Mouse (Mus musculus): ENCODE measurements around the gene Ndufb7. TPM values are rescaled to one million over a fixed set of nuclear protein-coding genes. Genes with fewer than 3 reads are reported as not detected.

Ndufb7 gene
- polyA plus RNA-seq, 1 experiment from 2014 or later, result 359 TPM

DNA sequence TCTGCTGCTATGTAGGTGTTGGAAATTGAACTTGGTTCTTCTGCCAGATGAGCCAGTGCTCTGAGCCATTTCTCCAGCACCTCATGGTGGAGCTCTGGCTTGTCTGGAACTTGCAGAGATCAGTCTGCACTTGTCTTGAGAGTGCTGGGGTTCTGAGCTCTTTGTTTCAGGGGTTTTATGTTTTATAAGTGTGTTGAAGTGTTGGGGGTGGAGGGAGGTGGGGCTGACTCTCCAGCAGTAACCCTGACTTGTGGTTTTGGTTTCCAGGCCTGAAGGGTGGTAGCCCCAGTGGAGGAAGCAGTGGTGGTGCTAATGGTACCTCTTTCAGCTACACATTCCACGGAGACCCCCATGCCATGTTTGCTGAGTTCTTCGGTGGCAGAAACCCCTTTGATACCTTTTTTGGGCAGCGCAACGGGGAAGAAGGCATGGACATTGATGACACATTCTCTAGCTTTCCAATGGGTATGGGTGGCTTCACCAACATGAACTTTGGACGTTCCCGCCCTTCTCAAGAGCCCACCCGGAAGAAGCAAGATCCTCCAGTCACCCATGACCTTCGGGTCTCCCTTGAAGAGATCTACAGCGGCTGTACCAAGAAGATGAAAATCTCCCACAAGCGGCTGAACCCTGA, 43.2 kb downstream of the Ndufb7 start:
- Histone ChIP-seq H3K9me3 (ENCODE audit: control insufficient read depth, low read length) (no peaks in the 10 kb centered on the region), H3K27me3 (ENCODE audit: control insufficient read depth, insufficient read depth, low read length) (no peaks in the 10 kb centered on the region), H3K4me1 (ENCODE audit: control insufficient read depth, insufficient read depth, low read length) (peaks cover 16% of the 10 kb centered on the region), H3K9ac (ENCODE audit: low read length) (peak overlapping the region; percentile 86), H3K4me2 (peak overlapping the region; percentile 90), H3K36me3 (ENCODE audit: control insufficient read depth, insufficient read depth, low read length) (peaks cover 26% of the 10 kb centered on the region), H3K4me3 (ENCODE audit: low read depth, low read length) (peak overlapping the region; percentile 77), H3K27ac (ENCODE audit: low read depth, low read length) (no peak overlapping the region)
- DNase-seq (ENCODE audit: low spot score, missing footprints) (peak; percentile 84), ATAC-seq (ENCODE audit: low FRiP score) (no peak)
- WGBS, result 93% methylated on average over 10 of the region's 10 CpGs

DNA sequence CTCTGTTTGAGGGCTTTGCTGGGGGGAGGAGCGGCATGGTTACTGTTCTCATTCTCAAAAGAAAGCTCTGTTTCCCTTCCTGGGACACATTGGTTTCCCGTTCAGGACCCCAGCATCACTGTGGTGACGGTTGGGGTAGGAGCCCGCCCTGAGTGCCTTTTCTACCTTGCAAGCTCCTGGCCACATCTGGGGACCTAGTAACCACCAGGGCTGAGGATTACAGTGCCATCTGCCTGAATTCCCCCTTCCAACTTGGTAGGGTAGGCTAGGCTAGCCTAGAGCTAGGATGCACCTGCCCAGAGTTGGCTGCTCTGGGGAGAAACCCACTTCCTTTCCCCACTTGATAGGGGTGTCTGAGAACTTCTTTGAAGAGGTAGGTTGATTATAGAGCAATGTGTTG, 45.5 kb downstream of the Ndufb7 start:
- no peak for DNase-seq (ENCODE audit: low spot score, missing footprints)
- H3K27ac ChIP-seq (ENCODE audit: low read depth, low read length), result no peak overlapping the region
- H3K9me3 ChIP-seq (ENCODE audit: control insufficient read depth, low read length), result no peaks in the 10 kb centered on the region
- no peak overlapping the region for H3K4me3 ChIP-seq (ENCODE audit: low read depth, low read length)
- H3K36me3 ChIP-seq (ENCODE audit: control insufficient read depth, insufficient read depth, low read length), result peaks cover 26% of the 10 kb centered on the region
- WGBS, result 94% methylated on average over 4 of the region's 4 CpGs
- no peak overlapping the region for H3K9ac ChIP-seq (ENCODE audit: low read length)
- no peak overlapping the region for H3K4me2 ChIP-seq
- no peaks in the 10 kb centered on the region for H3K27me3 ChIP-seq (ENCODE audit: control insufficient read depth, insufficient read depth, low read length)
- H3K4me1 ChIP-seq (ENCODE audit: control insufficient read depth, insufficient read depth, low read length), result peaks cover 16% of the 10 kb centered on the region
- no peak for ATAC-seq (ENCODE audit: low FRiP score)

DNA sequence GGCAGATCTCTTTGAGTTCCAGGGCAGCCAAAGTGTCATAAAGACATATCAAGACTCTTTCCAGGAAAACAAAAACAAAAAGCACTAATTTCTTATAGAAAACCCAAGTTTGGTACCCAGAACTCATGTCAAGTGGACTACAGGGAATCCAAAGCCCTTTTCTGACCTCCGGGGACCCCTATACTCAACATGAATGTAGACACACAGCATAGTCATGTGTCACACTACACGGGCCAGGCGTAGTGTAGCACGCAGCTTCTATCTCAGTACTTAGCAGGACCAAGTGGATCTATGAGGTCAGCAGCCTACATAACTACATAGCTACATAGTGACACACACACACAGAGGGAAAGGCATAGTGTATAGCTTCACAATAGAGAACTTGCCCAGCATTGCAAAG, 47.2 kb downstream of the Ndufb7 start:
- DNase-seq (ENCODE audit: low spot score, missing footprints) (no peak), ATAC-seq (ENCODE audit: low FRiP score) (no peak)
- H3K4me1 ChIP-seq (ENCODE audit: control insufficient read depth, insufficient read depth, low read length), result peaks cover 12% of the 10 kb centered on the region
- H3K9ac ChIP-seq (ENCODE audit: low read length), result no peak overlapping the region
- no peak overlapping the region for H3K4me3 ChIP-seq (ENCODE audit: low read depth, low read length)
- H3K27ac ChIP-seq (ENCODE audit: low read depth, low read length), result no peak overlapping the region
- peaks cover 26% of the 10 kb centered on the region for H3K36me3 ChIP-seq (ENCODE audit: control insufficient read depth, insufficient read depth, low read length)
- over 99% methylated on average over 4 of the region's 4 CpGs for WGBS
- H3K4me2 ChIP-seq, result no peak overlapping the region
- no peaks in the 10 kb centered on the region for H3K27me3 ChIP-seq (ENCODE audit: control insufficient read depth, insufficient read depth, low read length)
- no peaks in the 10 kb centered on the region for H3K9me3 ChIP-seq (ENCODE audit: control insufficient read depth, low read length)

DNA sequence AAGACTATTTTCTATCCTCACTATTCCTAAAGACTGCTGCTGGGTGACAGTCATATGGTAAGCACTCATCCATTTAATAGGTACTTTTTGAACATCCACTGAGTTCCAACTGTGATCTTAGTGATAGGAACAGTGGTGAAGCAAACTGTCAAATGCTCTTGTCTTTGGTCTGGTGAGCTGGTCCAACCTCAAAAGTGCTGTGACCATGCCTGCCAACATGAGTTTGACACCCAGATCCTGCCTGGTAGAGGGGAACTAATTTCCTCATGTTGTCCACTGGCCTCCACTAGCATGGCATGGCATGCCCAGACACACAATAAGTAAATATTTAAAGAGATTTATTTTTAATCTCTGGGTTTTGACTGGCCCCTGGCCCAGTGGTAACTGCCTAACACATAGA, 50.2 kb downstream of the Ndufb7 start:
- no peaks in the 10 kb centered on the region for H3K27me3 ChIP-seq (ENCODE audit: control insufficient read depth, insufficient read depth, low read length)
- H3K9me3 ChIP-seq (ENCODE audit: control insufficient read depth, low read length), result no peaks in the 10 kb centered on the region
- no peak overlapping the region for H3K4me3 ChIP-seq (ENCODE audit: low read depth, low read length)
- peaks cover 14% of the 10 kb centered on the region for H3K36me3 ChIP-seq (ENCODE audit: control insufficient read depth, insufficient read depth, low read length)
- H3K9ac ChIP-seq (ENCODE audit: low read length), result no peak overlapping the region
- H3K27ac ChIP-seq (ENCODE audit: low read depth, low read length), result no peak overlapping the region
- no peaks in the 10 kb centered on the region for H3K4me1 ChIP-seq (ENCODE audit: control insufficient read depth, insufficient read depth, low read length)
- ATAC-seq (ENCODE audit: low FRiP score) (no peak), DNase-seq (ENCODE audit: low spot score, missing footprints) (no peak)
- no peak overlapping the region for H3K4me2 ChIP-seq

DNA sequence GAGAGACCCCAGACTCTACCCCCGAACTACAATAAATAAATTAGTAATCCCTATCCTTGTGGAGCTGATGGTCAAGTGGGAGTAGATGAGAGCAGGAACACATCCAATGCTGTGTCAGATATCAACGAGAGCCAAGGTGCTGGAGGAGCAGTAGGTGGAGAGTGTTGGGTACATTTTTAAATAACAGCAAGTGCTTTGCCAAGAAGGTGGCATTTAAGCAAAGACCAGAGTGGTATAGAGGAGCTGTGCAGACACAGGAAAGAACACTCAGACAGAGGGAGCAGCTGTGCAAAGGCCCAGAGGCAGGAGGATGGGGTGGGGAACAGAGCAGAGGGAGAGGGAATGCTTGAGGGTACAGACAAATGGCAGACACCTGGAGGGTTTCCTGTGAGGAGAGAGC, 50.6 kb downstream of the Ndufb7 start:
- Histone ChIP-seq H3K27me3 (ENCODE audit: control insufficient read depth, insufficient read depth, low read length) (no peaks in the 10 kb centered on the region), H3K27ac (ENCODE audit: low read depth, low read length) (no peak overlapping the region), H3K9ac (ENCODE audit: low read length) (no peak overlapping the region), H3K36me3 (ENCODE audit: control insufficient read depth, insufficient read depth, low read length) (peaks cover 10% of the 10 kb centered on the region), H3K9me3 (ENCODE audit: control insufficient read depth, low read length) (no peaks in the 10 kb centered on the region), H3K4me3 (ENCODE audit: low read depth, low read length) (no peak overlapping the region), H3K4me2 (no peak overlapping the region), H3K4me1 (ENCODE audit: control insufficient read depth, insufficient read depth, low read length) (peaks cover 1% of the 10 kb centered on the region; the same call in 1 of the 2 replicates)
- ATAC-seq (ENCODE audit: low FRiP score), result no peak
- 89% methylated on average over 2 of the region's 2 CpGs for whole genome bisulfite sequencing
- DNase-seq (ENCODE audit: low spot score, missing footprints), result no peak

DNA sequence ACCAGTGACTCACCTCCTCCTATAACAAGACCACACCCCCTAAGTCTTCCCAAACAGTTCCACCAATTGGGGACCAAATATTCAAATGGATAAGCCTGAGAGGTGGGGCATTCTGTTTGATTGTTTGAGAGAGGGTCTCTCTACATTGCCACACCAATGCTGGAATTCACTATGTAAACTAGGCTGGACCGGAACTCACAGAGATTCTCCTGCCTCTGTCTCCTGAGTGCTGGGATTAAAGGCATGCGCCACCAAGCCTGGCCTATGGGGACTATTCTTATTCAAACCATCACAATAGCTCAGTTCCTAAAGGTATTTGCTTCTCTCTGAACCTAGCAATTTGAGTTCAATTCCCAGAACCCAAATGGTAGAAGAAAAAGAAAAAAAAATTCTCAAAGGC, 52.1 kb downstream of the Ndufb7 start:
- H3K4me2 ChIP-seq, result no peak overlapping the region
- no peak for DNase-seq (ENCODE audit: low spot score, missing footprints)

DNA sequence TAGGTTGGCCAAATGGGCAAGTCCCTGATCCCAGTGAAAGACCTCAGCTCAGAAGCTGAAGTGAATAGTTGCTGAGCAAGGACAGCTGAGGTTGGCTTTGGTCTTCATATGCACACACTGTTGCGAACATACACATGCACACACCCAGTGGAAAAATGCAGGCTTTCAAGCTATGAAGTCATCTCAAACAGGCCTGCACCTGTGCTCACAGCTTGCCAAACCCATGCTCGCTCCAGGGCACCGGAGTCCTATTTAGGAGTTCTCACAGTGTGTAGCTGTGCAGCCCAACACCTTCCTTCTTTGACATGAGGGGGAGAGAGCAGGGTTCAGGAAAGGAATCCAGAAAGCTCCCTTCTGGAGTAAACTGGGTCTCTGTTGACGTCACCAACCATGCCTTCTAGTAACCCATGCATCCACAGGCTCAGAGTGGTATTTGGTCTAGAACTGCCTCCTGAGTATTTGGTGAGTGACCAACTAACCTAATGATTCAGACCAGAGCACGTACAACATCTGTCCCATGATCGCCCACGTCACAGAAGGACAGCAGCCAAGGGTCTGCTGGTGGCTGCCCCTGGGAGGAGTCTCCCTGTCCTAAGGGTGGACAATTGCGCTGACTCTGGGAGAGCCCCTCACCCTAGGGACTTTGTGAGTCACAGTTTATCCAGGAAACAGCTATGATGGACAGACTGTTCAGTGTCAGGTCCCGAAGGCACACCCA, 53.3 kb downstream of the Ndufb7 start:
- no peak overlapping the region for H3K4me2 ChIP-seq
- H3K27ac ChIP-seq (ENCODE audit: low read depth, low read length), result no peak overlapping the region
- H3K9ac ChIP-seq (ENCODE audit: low read length), result no peak overlapping the region
- no peaks in the 10 kb centered on the region for H3K9me3 ChIP-seq (ENCODE audit: control insufficient read depth, low read length)
- 92% methylated on average over 9 of the region's 9 CpGs for WGBS
- H3K4me1 ChIP-seq (ENCODE audit: control insufficient read depth, insufficient read depth, low read length), result peaks cover 3% of the 10 kb centered on the region; the same call in 1 of the 2 replicates
- ATAC-seq (ENCODE audit: low FRiP score) (no peak), DNase-seq (ENCODE audit: low spot score, missing footprints) (no peak)
- H3K27me3 ChIP-seq (ENCODE audit: control insufficient read depth, insufficient read depth, low read length), result no peaks in the 10 kb centered on the region
- H3K36me3 ChIP-seq (ENCODE audit: control insufficient read depth, insufficient read depth, low read length), result no peaks in the 10 kb centered on the region
- no peak overlapping the region for H3K4me3 ChIP-seq (ENCODE audit: low read depth, low read length)

More for the DNA sequence above, 52.1 kb downstream of the Ndufb7 start:
- no peak for ATAC-seq (ENCODE audit: low FRiP score)
- H3K27ac ChIP-seq (ENCODE audit: low read depth, low read length), result no peak overlapping the region
- H3K9ac ChIP-seq (ENCODE audit: low read length), result no peak overlapping the region
- peaks cover 2% of the 10 kb centered on the region; the same call in 1 of the 2 replicates for H3K36me3 ChIP-seq (ENCODE audit: control insufficient read depth, insufficient read depth, low read length)
- no peak overlapping the region for H3K4me3 ChIP-seq (ENCODE audit: low read depth, low read length)
- no peaks in the 10 kb centered on the region for H3K9me3 ChIP-seq (ENCODE audit: control insufficient read depth, low read length)
- WGBS, result 97% methylated on average over 2 of the region's 2 CpGs
- no peaks in the 10 kb centered on the region for H3K27me3 ChIP-seq (ENCODE audit: control insufficient read depth, insufficient read depth, low read length)
- peaks cover 3% of the 10 kb centered on the region; the same call in 1 of the 2 replicates for H3K4me1 ChIP-seq (ENCODE audit: control insufficient read depth, insufficient read depth, low read length)

Other genes with a start within 250 kb of the Ndufb7 start
- 28.9 and 29.8 TPM in 2 replicates for gene Elmod2, start 234.2 kb upstream of the Ndufb7 start, polyA plus RNA-seq (2014; fragmentation: Nextera tagmentation; extraction: Ambion mirVana)
- not detected in 2 replicates for gene Mgat4d, start 218.2 kb upstream of the Ndufb7 start, polyA plus RNA-seq (2014; fragmentation: Nextera tagmentation; extraction: Ambion mirVana)
- 5.4 and 6.1 TPM in 2 replicates for gene Clgn, start 176.8 kb upstream of the Ndufb7 start, polyA plus RNA-seq (2014; fragmentation: Nextera tagmentation; extraction: Ambion mirVana)
- 199 and 213 TPM in 2 replicates for gene Scoc, start 108.3 kb upstream of the Ndufb7 start, polyA plus RNA-seq (2014; fragmentation: Nextera tagmentation; extraction: Ambion mirVana)
- gene Olfr370, start 30.9 kb upstream of the Ndufb7 start, polyA plus RNA-seq (2014; fragmentation: Nextera tagmentation; extraction: Ambion mirVana), result not detected in 2 replicates
- 680 and 686 TPM in 2 replicates for gene Tecr, start 41.3 kb downstream of the Ndufb7 start, polyA plus RNA-seq (2014; fragmentation: Nextera tagmentation; extraction: Ambion mirVana)
- gene Dnajb1, start 41.5 kb downstream of the Ndufb7 start, polyA plus RNA-seq (2014; fragmentation: Nextera tagmentation; extraction: Ambion mirVana), result 61.1 and 71.3 TPM in 2 replicates
- gene Gipc1, start 86.0 kb downstream of the Ndufb7 start, polyA plus RNA-seq (2014; fragmentation: Nextera tagmentation; extraction: Ambion mirVana), result 184 TPM in 2 replicates
- 0.31 and 0.37 TPM in 2 replicates for gene Ptger1, start 100.0 kb downstream of the Ndufb7 start, polyA plus RNA-seq (2014; fragmentation: Nextera tagmentation; extraction: Ambion mirVana)
- gene Pkn1, start 132.5 kb downstream of the Ndufb7 start, polyA plus RNA-seq (2014; fragmentation: Nextera tagmentation; extraction: Ambion mirVana), result 18.6 and 20.3 TPM in 2 replicates
- gene Ddx39, start 148.5 kb downstream of the Ndufb7 start, polyA plus RNA-seq (2014; fragmentation: Nextera tagmentation; extraction: Ambion mirVana), result 223 and 253 TPM in 2 replicates
- gene Adgre5, start 174.7 kb downstream of the Ndufb7 start, polyA plus RNA-seq (2014; fragmentation: Nextera tagmentation; extraction: Ambion mirVana), result 10.9 and 12.8 TPM in 2 replicates